Mouse (Mus musculus): ENCODE measurements around the gene Fbxw4.

Gene Fbxw4

DNA sequence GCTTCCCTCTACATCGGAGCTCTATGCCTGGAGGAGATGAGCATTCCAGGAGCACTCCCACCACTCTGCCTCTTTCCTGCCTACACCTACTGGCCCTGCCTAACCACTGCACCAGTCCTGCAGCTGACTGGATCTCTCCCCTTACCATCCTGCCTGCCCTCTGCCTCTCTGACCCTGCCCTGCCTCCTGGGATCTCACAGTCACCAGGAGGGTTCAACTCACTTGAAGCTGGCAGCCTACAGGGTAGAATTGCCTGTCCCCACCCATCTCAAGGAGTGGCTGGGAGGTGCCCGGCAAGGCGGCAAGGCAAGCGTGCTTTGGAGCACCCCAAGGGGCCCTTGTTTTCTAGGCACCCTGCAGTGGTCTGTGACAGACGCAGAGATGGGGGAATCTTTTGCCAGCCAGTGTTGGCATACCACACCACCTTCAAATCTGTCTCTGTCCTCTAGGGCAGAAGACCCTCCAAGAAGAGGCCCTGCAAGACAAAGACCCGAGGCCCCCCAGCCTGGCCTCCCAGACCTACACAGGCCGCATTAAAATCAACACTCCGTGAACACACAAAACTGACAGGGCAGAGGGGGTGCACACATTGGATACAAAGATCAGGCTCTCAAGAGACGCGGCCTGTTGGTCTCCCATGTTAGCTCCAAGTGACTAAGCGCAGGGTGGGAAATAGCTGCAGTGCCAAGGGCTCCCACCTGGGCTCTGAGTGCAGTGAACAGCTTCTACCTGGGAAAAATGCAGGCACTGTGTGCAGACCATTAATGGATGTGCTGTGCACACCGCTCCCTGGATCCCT lies 44.5 kb downstream of the Fbxw4 start:
- DNase-seq (ENCODE audit: low read depth in 1 of 2, low spot score in 2 of 2) = no peak

DNA sequence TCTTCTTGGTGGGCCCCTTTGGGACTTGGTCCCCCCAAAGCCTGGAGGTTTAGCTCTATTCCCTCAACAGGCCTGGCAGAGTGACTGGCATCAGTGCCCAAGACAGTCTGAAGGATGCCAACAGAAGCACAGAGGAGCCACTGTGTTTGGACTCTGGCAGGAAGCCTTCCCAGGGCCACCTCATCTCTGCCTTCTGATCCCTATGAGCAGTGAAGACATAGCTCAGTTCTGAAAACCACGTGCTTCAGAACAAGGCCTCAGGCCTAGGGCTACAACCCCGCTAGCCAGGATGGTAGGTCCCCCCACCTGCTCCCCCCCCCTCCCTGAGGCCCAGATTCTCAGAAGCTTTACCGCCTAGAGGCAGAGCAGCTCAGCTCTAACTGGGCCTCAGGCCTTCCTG lies 45.2 kb downstream of the Fbxw4 start:
- no peak for DNase-seq (ENCODE audit: low read depth in 1 of 2, low spot score in 2 of 2)

DNA sequence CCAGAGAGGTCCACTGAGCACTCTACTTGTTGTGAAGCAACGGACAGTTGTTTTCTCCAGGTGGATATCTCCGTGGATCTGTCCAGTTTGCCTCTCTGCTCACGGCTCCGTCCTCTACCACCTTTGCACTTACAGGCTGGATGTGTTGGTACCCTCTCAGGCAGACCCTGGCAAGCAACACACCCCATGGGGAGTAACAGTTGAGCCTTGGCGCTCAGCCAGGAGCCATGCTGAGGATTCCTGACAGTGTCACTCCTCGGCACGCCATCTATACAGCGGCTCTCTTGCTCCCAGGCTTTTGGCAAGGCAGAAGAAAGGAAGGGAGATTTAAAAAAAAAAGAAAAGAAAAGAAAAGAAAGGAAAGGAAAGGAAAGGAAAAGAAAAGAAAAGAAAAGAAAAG lies 45.7 kb downstream of the Fbxw4 start:
- DNase-seq (ENCODE audit: low read depth in 1 of 2, low spot score in 2 of 2) = no peak

DNA sequence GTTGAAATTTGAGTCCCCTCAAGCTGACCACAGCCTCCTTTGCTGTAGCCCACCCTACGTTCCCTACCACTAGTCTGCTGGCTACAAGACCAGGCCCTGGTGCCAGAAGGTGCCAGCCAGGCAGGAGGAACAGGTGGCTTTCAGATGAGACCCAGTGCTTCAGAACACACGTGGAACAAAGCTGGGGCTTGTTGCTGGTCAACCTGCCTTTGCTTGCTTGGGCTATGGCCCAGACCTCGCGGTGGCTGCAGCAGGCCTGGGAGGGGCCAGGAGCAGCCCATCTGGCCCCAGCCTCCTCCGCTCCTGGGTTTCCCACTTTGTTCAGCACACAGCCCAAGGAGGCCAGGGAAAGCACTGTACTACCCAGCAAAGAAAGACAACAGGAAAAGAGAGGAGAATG lies 49.3 kb downstream of the Fbxw4 start:
- no peak for DNase-seq (ENCODE audit: low read depth in 1 of 2, low spot score in 2 of 2)

DNA sequence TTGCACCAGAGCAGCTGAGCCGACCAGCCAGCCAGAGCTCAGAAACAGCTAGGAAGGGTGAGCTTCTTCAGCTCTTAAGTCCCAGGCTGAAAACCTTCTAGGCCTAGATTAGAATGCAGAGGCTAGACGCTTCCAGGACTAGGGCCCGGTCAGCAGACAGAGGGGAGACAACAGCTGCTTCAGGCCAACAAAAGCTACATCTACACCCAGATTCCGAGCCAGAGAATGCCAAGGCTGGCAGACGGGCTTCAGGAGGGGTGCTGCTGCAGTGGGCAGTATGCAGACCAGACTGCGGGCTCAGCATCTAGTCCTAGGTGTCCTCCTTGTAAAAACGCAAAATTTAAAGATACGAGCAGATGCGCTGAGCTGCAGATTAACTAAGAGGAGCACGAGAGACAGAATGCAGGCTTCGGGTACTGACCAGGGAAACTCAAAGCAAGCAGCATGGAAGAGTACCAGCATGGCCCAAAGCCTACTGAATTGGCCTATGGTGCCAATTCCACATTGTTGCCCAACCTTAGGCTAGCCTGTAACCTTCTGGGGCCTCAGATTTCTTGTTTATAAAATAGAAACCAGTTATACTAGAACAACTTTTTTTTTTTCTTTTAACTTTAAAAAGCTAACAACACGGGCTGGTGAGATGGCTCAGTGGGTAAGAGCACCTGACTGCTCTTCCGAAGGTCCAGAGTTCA lies 51.3 kb downstream of the Fbxw4 start:
- no peak for DNase-seq (ENCODE audit: low read depth in 1 of 2, low spot score in 2 of 2)

DNA sequence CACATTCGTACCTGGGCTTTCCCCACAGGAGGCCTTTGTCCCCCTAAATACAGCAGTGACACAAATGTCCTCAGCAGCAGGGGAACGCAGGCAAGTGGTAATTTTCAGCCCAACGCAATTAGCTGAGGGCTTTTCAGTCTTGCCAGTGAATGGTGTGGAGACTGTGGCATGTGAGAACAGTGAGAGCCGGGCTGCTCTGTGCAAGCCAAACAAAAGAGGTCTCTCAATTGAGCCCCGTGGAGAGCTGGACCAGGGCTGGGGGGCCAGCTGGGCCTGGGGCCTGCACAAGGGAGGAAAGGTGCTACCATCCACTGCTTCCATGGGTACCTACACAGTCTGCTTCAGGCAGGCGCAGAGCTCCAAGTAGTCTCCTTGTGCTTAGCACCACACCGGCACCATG lies 52.6 kb downstream of the Fbxw4 start:
- DNase-seq (ENCODE audit: low read depth in 1 of 2, low spot score in 2 of 2) = no peak

DNA sequence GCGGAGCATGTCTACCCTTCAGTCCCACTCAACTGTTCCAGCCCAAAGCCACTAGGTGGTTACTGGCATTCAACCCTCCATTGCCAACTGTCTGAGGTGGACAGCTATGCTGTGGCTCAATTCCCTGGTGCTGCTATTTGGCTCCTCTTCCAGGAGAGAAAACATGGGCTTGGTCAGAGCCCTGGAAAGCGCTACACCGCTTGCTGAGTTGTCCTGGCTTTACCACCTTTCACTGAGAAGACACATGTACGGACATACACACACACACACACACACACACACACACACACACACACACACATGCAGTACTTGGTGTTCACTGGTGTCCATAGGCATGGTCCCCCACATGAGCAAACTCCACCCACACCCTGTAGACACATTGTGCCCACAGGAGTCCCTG lies 53.4 kb downstream of the Fbxw4 start:
- no peak for DNase-seq (ENCODE audit: low read depth in 1 of 2, low spot score in 2 of 2)

DNA sequence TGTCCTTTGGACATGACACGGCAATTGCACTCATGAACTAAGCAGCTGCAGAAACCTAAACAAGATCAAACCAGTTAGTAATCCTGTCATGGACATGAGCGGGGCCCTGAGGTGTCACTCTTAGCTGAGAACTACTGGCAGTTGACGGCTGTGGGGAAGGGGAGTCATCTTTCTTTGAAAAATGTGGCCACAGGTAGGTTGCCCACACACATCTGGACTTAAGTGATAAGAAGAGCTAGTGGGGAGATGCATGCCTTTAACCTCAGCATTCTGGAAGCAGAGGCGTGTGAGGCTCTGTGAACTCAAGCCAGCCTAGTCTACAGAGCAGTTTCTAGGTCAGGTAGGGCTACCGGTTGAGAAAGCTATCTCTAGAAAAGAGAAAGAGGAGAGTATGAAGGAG lies 57.5 kb downstream of the Fbxw4 start:
- no peak for DNase-seq (ENCODE audit: low read depth in 1 of 2, low spot score in 2 of 2)

DNA sequence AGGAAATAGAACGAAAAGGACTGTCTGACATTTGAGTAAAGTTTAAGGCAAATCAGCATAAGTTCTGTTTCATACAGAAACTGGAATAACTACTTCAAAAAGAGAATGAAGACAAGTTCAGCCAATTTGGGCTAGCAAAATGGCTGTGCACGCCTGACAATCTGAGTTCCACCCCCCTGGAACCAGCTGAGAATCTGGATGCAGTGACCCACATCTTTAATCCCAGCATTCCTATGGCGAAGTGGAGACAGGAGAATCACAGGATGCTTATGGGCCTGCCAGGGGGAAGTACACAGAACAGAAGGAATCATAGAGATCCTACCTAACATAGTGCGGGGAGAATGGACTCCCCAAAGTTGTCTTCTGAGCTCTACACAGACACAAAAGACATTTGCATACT lies 63.0 kb downstream of the Fbxw4 start:
- no peak for DNase-seq (ENCODE audit: low read depth in 1 of 2, low spot score in 2 of 2)

DNA sequence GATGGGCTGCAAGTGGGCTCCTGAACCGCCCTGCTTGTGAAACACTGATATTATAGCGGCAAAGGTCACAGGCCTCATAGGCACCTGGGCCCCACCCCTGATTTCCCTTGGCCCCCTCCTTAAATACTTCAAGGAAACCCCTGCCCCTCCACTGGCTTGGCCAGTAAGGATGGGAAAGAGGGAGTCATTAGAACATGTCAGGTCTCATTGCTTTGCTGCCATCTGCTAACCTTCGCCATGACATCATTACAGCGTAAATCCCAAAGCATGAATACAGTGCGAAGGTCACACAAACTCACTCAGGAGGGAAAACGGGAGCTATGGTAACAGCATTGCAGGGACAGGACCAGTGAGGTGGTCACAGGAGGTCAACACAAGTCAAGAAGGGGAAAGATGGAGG lies 63.7 kb downstream of the Fbxw4 start:
- DNase-seq (ENCODE audit: low read depth in 1 of 2, low spot score in 2 of 2) = no peak

DNA sequence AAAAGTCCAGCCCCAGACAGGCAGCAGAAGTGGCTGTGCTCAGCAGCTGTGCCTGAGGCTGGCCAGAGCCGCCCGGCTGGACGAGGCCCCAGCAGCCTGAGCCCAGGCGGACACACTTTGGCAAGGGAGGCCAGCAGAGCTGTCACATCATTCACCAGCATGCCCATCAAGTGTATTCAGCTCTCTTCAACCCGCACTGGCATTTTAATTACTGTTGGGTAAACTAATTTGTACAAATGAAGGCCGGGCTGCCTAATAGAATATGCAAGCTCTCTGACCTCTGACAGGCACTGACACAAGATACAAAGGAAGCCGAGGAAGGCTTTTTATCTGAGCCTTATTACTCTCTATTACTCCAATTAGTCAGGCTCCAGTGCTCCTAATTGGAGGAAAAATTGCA lies 64.1 kb downstream of the Fbxw4 start:
- DNase-seq (ENCODE audit: low read depth in 1 of 2, low spot score in 2 of 2) = no peak

DNA sequence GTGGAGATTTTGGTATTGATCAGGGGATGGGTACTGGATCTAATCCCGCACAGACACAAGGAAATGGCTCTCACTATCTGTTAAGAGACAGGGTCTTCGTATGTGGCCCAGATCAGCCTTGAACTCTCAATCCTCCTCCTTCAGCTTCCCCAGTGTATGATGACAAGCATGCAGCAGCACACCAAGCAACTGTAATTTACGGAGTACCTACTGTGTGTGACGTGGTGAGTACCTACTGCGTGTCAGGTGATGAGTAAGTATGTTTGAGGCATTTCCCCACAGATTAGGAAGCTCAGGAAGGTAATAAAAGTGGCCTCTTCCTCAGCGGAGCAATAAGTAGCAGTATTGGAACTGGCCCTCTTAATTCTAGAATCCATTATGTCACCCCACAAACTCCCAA lies 64.6 kb downstream of the Fbxw4 start:
- DNase-seq (ENCODE audit: low read depth in 1 of 2, low spot score in 2 of 2) = no peak

DNA sequence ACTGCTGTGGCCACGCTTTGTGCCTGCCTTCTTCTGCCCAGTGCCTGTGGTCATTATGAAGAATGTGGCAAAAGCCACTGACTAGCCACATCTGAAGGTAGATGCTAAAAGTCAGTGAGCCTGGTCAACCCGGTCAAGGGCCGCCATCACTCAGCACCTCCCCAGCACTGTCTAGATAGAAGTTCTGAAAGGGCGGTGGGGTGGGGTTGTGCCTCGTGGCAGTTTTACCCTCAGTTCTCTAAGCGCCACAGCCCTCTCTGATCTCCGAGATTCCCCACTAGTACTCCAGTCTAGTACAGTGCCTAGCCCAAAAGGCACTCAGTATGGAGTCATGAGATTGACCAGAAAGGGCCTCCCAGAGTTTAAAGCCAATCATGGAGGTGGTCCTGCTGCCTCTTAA lies 66.0 kb downstream of the Fbxw4 start:
- DNase-seq (ENCODE audit: low read depth in 1 of 2, low spot score in 2 of 2) = no peak

DNA sequence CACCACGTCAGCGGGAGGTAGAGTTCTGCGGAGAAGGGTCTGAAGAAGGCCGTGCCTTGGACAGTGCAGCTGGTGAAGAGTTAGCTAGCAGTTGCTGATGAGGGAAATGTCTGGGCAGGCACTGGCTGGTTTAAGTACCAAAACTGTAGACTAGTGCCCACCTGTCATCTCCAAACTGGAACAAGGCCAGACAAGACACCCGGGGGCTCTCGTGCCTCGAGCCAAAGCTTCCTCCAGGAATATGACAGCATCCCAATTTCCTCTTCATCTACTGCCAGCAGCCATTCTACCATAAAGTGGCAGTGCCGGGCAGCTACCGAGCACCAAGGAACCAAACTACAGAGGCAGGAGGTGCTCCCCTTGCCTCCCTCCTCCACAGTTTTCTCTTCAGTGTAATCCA lies 67.2 kb downstream of the Fbxw4 start:
- DNase-seq (ENCODE audit: low read depth in 1 of 2, low spot score in 2 of 2) = no peak

DNA sequence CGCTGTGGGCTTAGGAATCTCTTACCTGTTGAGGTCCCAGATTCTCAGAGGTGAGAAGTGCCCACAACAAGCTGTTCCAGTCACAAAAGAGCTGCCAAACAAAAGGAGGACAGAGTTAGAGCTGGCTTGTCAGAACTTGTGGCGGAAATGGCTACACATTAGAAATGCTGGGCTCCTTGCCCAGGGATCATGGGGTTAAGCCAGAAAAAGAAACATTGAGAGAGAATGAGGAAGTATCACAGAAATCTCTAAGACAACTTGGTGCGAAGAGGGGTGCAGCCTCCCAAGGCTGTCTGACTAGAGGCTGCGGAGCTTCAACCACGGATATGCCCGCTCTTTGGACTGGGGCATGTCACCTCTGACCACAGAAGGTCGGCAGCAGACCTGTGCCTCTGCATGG lies 68.4 kb downstream of the Fbxw4 start:
- peak; percentile 28 to 43 for DNase-seq (ENCODE audit: low read depth in 1 of 2, low spot score in 2 of 2)

DNA sequence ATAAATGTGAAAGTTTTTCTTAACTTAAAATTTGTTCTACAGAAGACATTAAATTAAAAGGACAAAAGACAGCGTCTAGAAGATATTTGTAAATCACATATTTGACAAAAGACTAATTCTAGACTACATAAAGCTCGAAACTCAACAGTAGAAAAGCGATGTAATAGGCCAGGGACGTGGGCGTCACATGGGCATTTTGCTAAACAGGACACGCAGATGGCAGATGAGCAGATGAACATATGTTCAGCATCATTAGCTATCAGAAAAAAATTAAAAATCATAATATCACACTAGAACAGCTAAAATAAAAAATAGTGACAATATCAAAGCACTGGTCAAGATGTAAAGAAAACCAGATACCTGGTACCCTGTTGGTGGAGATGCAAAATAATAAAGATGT lies 70.4 kb downstream of the Fbxw4 start:
- no peak for DNase-seq (ENCODE audit: low read depth in 1 of 2, low spot score in 2 of 2)

DNA sequence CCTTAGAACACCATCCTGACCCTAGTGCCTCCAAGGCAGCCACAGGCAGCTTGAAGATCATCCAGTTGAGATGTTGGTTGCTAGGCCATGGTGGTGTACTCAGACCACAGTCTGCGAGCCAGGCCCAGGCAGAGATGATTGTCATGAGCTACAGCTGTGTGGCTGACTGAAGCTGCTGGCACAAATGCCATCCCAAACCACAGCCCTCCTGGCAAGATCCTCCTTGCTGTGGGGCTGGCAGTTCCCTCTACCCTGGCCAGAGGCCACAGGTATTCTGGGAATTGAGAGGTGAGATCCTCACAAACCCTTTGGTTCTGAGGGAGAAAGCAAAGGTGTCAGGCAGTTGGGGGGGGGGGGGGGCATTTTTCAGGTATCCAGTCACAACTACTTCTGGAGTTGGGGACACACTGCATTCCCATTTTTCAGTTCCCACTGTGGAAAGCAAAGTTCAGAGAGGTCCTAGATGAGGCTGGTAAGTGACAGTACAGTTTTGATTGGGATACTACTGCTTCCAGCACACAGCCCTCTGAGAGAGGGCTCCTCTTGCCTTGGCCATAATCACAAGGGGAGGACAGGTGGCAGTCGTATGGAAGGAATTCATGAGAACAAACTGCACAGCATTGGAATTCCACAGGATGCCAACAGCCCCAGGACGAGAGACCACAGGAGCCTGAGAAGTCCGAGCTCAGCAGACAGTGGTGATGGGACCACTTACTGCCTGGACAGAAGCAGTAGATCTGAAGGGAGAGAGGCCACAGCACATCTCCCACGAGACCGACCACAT lies 72.4 kb downstream of the Fbxw4 start:
- no peak for DNase-seq (ENCODE audit: low read depth in 1 of 2, low spot score in 2 of 2)

DNA sequence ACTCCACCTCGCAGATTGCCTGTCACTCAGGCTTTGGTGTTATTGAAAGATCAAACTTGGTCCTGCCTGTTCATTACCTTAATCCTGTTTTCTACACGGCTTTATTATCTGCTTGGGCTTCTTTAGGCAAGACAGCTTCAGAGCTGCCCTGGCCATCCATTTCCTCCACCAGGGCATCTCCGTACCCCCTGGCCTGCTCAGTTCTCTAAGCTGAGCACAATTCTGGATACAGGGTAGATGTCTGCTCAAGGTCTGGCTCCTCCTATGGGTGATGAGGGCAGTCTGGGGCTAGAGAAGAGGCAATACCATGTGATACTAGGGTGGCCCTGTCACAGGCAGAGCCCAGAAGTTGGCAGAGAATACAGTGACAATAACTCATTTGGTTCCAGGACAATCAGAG lies 73.3 kb downstream of the Fbxw4 start:
- DNase-seq (ENCODE audit: low read depth in 1 of 2, low spot score in 2 of 2) = no peak

DNA sequence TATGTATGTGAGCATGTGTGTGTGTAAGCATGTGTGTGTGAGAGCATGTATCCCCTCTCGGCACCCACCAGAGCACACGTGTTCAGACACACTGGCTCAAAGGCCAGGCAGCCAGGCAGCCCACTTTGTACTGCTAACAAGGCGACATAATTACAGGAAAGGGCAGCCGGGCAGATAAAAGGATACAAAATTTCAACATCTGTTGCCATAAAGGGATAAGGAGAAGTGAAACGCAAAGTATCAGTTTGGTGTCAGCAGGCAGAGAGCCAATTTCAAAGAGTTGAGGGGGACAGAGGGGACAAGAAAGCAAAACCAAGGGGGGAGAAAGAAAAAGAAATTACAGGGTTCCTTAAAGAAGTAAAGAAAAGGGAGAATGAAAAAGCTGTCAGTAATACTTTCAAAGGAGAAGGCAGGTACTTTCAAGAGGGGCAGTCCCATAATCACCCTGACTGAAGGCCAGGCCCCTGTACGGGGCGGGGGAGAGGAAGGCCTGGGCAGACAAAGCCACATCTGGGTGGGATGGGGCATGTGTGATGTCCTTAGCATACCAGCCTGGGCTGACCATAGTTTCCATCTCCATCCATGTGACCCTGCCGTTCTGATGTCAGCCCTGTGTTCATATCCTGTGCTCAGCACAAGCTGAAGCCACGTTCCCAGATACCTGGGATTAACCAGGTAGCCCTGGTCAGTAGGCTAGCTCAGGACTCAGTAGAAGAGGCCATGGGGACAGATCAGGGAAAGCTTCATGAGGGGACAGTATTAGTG lies 75.1 kb downstream of the Fbxw4 start:
- DNase-seq (ENCODE audit: low read depth in 1 of 2, low spot score in 2 of 2) = no peak

DNA sequence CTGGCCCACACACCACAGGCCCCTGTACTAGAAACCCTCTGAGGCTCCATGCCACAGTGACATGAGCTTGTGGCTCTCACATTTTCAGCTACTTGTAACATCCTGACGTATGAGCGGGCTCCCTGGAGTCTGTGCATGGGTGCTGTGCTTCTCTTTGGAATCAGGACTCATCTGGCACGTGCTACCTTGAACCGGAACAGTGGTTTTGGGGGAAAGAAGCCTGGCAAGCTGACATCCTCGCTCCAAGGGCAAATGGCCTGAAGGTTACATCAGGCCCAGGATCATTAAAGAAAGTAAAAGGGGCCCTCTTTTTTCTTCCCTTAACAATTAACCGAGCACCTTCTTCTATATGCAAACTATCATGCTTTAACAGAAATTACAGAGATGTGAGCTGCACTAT lies 77.0 kb downstream of the Fbxw4 start:
- DNase-seq (ENCODE audit: low read depth in 1 of 2, low spot score in 2 of 2) = no peak

DNA sequence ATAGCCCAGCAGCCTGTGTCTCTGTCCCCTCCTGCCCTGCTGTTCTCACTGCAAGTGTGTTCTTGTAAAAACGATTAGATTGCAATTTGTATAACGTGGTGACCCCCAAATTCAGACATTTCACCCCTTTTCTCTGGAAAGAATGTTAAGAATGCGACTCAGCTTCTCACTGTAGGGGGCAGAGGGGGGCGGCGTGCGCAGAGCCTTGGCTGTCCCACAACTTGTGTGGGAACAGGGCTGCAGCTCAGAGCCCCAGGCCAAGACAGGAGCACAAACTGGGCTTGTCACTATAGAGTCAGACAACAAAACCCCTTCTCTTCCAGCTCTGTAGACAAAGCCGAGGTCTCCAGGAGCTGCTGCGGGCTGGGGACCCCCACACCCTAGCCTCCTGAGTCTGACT lies 78.0 kb downstream of the Fbxw4 start:
- no peak for DNase-seq (ENCODE audit: low read depth in 1 of 2, low spot score in 2 of 2)

Data from monocyte, adult 2 months (primary cell).